Mouse (Mus musculus): Measurements from ENCODE around the gene Zfx. TPM values are rescaled to one million over a fixed set of nuclear protein-coding genes. Genes with fewer than 3 reads are reported as not detected.

The Zfx gene
- polyA plus RNA-seq, 1 experiment from 2014 or later, result 19.8 TPM

- H3K36me3 ChIP-seq (ENCODE audit: control insufficient read depth, insufficient read depth), result no peaks in the 10 kb centered on the region; the same call in 1 of the 2 replicates
- no peak overlapping the region for H3K9ac ChIP-seq (ENCODE audit: low read length)
- no peak overlapping the region for H3K4me2 ChIP-seq (ENCODE audit: low read depth, low read length)
- H3K9me3 ChIP-seq (replicated peaks; ENCODE audit: control insufficient read depth, low read length), result no peaks in the 10 kb centered on the region
- no peak overlapping the region for H3K27ac ChIP-seq (ENCODE audit: low read length)
- no peak overlapping the region for H3K4me3 ChIP-seq (ENCODE audit: low read length)
- H3K4me1 ChIP-seq (ENCODE audit: control insufficient read depth, insufficient read depth, low read length), result peaks cover 2% of the 10 kb centered on the region; the same call in 1 of the 2 replicates
- no peak for ATAC-seq (replicated peaks; ENCODE audit: extremely low read depth, insufficient read depth, low FRiP score)
- H3K27me3 ChIP-seq (ENCODE audit: control insufficient read depth, insufficient read depth, low read length), result peaks cover 6% of the 10 kb centered on the region
Observed at GRCm38 (mm10) chrX:94102938-94103337, 20.6 kb downstream of the Zfx start.

- ATAC-seq (replicated peaks; ENCODE audit: extremely low read depth, insufficient read depth, low FRiP score), result no peak
Observed at GRCm38 (mm10) chrX:94100561-94100960, 22.9 kb downstream of the Zfx start.

DNA sequence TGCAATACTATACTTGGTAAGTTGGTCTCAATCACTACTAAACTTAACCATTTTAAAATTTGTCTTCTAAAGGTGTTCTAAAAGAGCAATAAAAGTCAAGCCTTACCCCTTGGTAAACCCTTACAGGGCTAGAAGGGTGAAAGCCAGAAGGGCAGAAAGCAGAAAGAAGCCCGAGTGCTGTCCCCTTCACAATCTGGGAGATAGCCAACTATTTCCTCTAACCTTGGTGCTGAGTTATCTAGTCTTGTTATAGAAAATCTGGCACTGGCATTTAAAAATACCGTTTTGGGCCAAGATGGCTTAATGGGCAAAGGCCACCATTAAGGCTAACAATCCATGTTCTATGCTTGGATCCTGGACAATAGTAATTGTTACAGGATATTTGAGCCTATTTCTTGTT lies 32.5 kb downstream of the Zfx start:
- no peak for ATAC-seq (replicated peaks; ENCODE audit: extremely low read depth, insufficient read depth, low FRiP score)
- no peak overlapping the region for H3K4me2 ChIP-seq (ENCODE audit: low read depth, low read length)
- 51% methylated on average over 2 of the region's 2 CpGs for WGBS

More at GRCm38 (mm10) chrX:94100561-94100960, 22.9 kb downstream of the Zfx start:
- WGBS, result 91% methylated on average over 1 of the region's 1 CpGs
- Histone ChIP-seq H3K9me3 (replicated peaks; ENCODE audit: control insufficient read depth, low read length) (no peaks in the 10 kb centered on the region), H3K4me2 (ENCODE audit: low read depth, low read length) (no peak overlapping the region), H3K36me3 (ENCODE audit: control insufficient read depth, insufficient read depth) (peaks cover 6% of the 10 kb centered on the region; the same call in 1 of the 2 replicates), H3K27ac (ENCODE audit: low read length) (no peak overlapping the region), H3K4me3 (ENCODE audit: low read length) (no peak overlapping the region), H3K27me3 (ENCODE audit: control insufficient read depth, insufficient read depth, low read length) (peaks cover 8% of the 10 kb centered on the region), H3K4me1 (ENCODE audit: control insufficient read depth, insufficient read depth, low read length) (no peaks in the 10 kb centered on the region), H3K9ac (ENCODE audit: low read length) (no peak overlapping the region)

DNA sequence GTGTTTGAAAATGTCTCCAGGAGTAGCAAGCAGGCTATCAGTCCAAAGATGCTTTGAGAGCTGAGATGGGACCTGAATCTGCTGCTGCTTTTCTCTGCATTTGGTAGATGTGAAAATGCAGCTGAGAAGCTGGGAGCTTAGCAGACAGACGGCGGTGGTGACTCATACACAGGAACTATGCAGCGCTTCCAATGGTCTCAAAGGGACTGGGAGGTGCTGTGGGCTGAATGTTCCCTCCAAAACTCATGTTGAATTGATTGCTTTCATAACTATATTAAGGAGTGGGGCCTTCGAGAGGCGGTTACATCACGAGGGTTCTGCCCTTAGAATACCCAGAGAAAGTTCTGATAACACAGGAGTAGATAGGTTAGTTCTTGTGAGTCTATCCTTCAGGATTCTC lies 62.3 kb downstream of the Zfx start:
- Histone ChIP-seq H3K9me3 (replicated peaks; ENCODE audit: control insufficient read depth, low read length) (no peaks in the 10 kb centered on the region; the same call in 1 of the 2 replicates), H3K36me3 (ENCODE audit: control insufficient read depth, insufficient read depth) (no peaks in the 10 kb centered on the region), H3K4me2 (ENCODE audit: low read depth, low read length) (peak overlapping the region; percentile 41; the same call in 1 of the 2 replicates), H3K27ac (ENCODE audit: low read length) (peak overlapping the region; percentile 35; the same call in 1 of the 2 replicates), H3K4me1 (ENCODE audit: control insufficient read depth, insufficient read depth, low read length) (peaks cover 3% of the 10 kb centered on the region; the same call in 1 of the 2 replicates), H3K4me3 (ENCODE audit: low read length) (no peak overlapping the region), H3K9ac (ENCODE audit: low read length) (no peak overlapping the region), H3K27me3 (ENCODE audit: control insufficient read depth, insufficient read depth, low read length) (peaks cover 25% of the 10 kb centered on the region)
- whole genome bisulfite sequencing, result 26% methylated on average over 6 of the region's 6 CpGs
- no peak for ATAC-seq (replicated peaks; ENCODE audit: extremely low read depth, insufficient read depth, low FRiP score)

More for the DNA sequence above, 32.5 kb downstream of the Zfx start:
- H3K9ac ChIP-seq (ENCODE audit: low read length), result no peak overlapping the region
- peaks cover 14% of the 10 kb centered on the region for H3K27me3 ChIP-seq (ENCODE audit: control insufficient read depth, insufficient read depth, low read length)
- no peaks in the 10 kb centered on the region for H3K4me1 ChIP-seq (ENCODE audit: control insufficient read depth, insufficient read depth, low read length)
- H3K36me3 ChIP-seq (ENCODE audit: control insufficient read depth, insufficient read depth), result no peaks in the 10 kb centered on the region
- H3K4me3 ChIP-seq (ENCODE audit: low read length), result no peak overlapping the region
- H3K27ac ChIP-seq (ENCODE audit: low read length), result no peak overlapping the region
- H3K9me3 ChIP-seq (replicated peaks; ENCODE audit: control insufficient read depth, low read length), result no peaks in the 10 kb centered on the region

DNA sequence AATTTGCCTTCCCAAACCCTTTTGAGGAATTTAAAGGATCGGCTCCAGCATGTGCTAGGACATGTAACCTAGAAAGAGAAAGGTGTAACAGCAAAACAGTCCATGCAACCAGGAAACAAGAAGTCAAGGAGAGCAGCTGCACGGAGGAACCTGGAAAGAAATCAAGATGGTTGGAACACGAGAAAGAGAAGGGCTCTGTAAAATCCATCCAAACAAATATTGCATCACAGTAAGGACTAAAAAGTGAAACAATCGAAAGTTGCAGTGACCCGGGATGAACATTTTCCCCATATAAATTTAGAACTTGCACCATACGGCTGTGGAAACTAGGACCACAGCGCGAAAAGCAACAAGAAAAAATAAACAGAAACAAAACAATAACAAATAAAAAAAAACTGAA lies 62.8 kb downstream of the Zfx start:
- Histone ChIP-seq H3K36me3 (ENCODE audit: control insufficient read depth, insufficient read depth) (no peaks in the 10 kb centered on the region), H3K9ac (ENCODE audit: low read length) (no peak overlapping the region), H3K9me3 (replicated peaks; ENCODE audit: control insufficient read depth, low read length) (no peaks in the 10 kb centered on the region; the same call in 1 of the 2 replicates), H3K27ac (ENCODE audit: low read length) (no peak overlapping the region), H3K4me2 (ENCODE audit: low read depth, low read length) (peak overlapping the region; percentile 41; the same call in 1 of the 2 replicates), H3K4me1 (ENCODE audit: control insufficient read depth, insufficient read depth, low read length) (peaks cover 3% of the 10 kb centered on the region; the same call in 1 of the 2 replicates), H3K4me3 (ENCODE audit: low read length) (no peak overlapping the region), H3K27me3 (ENCODE audit: control insufficient read depth, insufficient read depth, low read length) (peaks cover 24% of the 10 kb centered on the region)
- 64% methylated on average over 8 of the region's 8 CpGs for WGBS
- ATAC-seq (replicated peaks; ENCODE audit: extremely low read depth, insufficient read depth, low FRiP score), result no peak

GRCm38 (mm10) chrX:94058748-94059147 lies 64.8 kb downstream of the Zfx start:
- no peaks in the 10 kb centered on the region; the same call in 1 of the 2 replicates for H3K9me3 ChIP-seq (replicated peaks; ENCODE audit: control insufficient read depth, low read length)
- peak overlapping the region; percentile 21; the same call in 1 of the 2 replicates for H3K4me2 ChIP-seq (ENCODE audit: low read depth, low read length)
- no peak overlapping the region for H3K9ac ChIP-seq (ENCODE audit: low read length)
- no peak overlapping the region for H3K4me3 ChIP-seq (ENCODE audit: low read length)
- no peak for ATAC-seq (replicated peaks; ENCODE audit: extremely low read depth, insufficient read depth, low FRiP score)
- peaks cover 3% of the 10 kb centered on the region; the same call in 1 of the 2 replicates for H3K4me1 ChIP-seq (ENCODE audit: control insufficient read depth, insufficient read depth, low read length)
- H3K27me3 ChIP-seq (ENCODE audit: control insufficient read depth, insufficient read depth, low read length), result peaks cover 22% of the 10 kb centered on the region
- peak overlapping the region; percentile 48 for H3K27ac ChIP-seq (ENCODE audit: low read length)
- 27% methylated on average over 6 of the region's 6 CpGs for WGBS
- no peaks in the 10 kb centered on the region for H3K36me3 ChIP-seq (ENCODE audit: control insufficient read depth, insufficient read depth)

- no peaks in the 10 kb centered on the region for H3K36me3 ChIP-seq (ENCODE audit: control insufficient read depth, insufficient read depth)
- H3K4me3 ChIP-seq (ENCODE audit: low read length), result no peak overlapping the region
- H3K4me2 ChIP-seq (ENCODE audit: low read depth, low read length), result no peak overlapping the region
- H3K27me3 ChIP-seq (ENCODE audit: control insufficient read depth, insufficient read depth, low read length), result peaks cover 8% of the 10 kb centered on the region; the same call in 1 of the 2 replicates
- no peaks in the 10 kb centered on the region for H3K9me3 ChIP-seq (replicated peaks; ENCODE audit: control insufficient read depth, low read length)
- ATAC-seq (replicated peaks; ENCODE audit: extremely low read depth, insufficient read depth, low FRiP score), result no peak; the same call in 1 of the 2 replicates
- 0 out of 2 replicates have a peak, but pooled peaks cover 2% of the 10 kb centered on the region for H3K4me1 ChIP-seq (ENCODE audit: control insufficient read depth, insufficient read depth, low read length)
- peak overlapping the region; percentile 21; the same call in 1 of the 2 replicates for H3K27ac ChIP-seq (ENCODE audit: low read length)
- no peak overlapping the region for H3K9ac ChIP-seq (ENCODE audit: low read length)
- 59% methylated on average over 3 of the region's 3 CpGs for WGBS
Observed at GRCm38 (mm10) chrX:94049048-94049447, 74.5 kb downstream of the Zfx start.

- H3K4me1 ChIP-seq (ENCODE audit: control insufficient read depth, insufficient read depth, low read length), result 0 out of 2 replicates have a peak, but pooled peaks cover 2% of the 10 kb centered on the region
- no peak overlapping the region for H3K9ac ChIP-seq (ENCODE audit: low read length)
- H3K4me3 ChIP-seq (ENCODE audit: low read length), result no peak overlapping the region
- ATAC-seq (replicated peaks; ENCODE audit: extremely low read depth, insufficient read depth, low FRiP score), result peak; percentile 32; the same call in 1 of the 2 replicates
- peaks cover 8% of the 10 kb centered on the region; the same call in 1 of the 2 replicates for H3K27me3 ChIP-seq (ENCODE audit: control insufficient read depth, insufficient read depth, low read length)
- no peaks in the 10 kb centered on the region for H3K36me3 ChIP-seq (ENCODE audit: control insufficient read depth, insufficient read depth)
- 26% methylated on average over 5 of the region's 5 CpGs for WGBS
- H3K27ac ChIP-seq (ENCODE audit: low read length), result no peak overlapping the region
- no peak overlapping the region for H3K4me2 ChIP-seq (ENCODE audit: low read depth, low read length)
- H3K9me3 ChIP-seq (replicated peaks; ENCODE audit: control insufficient read depth, low read length), result no peaks in the 10 kb centered on the region
Observed at GRCm38 (mm10) chrX:94048048-94048447, 75.5 kb downstream of the Zfx start.

DNA sequence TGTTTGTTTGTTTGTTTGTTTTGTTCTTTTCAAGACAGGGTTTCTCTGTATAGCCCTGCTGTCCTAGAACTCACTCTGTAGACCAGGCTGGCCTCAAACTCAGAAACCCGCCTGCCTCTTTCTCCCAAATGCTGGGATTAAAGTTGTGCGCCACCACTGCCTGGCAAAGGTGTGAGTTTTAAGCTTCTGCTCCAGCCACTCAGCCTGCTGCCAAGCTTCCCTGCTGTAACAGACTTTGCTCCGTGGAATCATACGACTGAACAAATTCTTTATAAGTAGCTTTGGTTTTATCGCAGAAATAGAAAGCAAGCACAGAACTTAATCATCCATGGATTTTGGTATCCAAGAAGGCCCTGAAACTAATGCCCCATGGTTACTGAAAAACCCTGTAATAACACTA lies 76.1 kb downstream of the Zfx start:
- H3K4me1 ChIP-seq (ENCODE audit: control insufficient read depth, insufficient read depth, low read length), result 0 out of 2 replicates have a peak, but pooled peaks cover 2% of the 10 kb centered on the region
- H3K27me3 ChIP-seq (ENCODE audit: control insufficient read depth, insufficient read depth, low read length), result peaks cover 8% of the 10 kb centered on the region; the same call in 1 of the 2 replicates
- ATAC-seq (replicated peaks; ENCODE audit: extremely low read depth, insufficient read depth, low FRiP score), result no peak
- no peaks in the 10 kb centered on the region for H3K9me3 ChIP-seq (replicated peaks; ENCODE audit: control insufficient read depth, low read length)
- no peak overlapping the region for H3K9ac ChIP-seq (ENCODE audit: low read length)
- H3K4me2 ChIP-seq (ENCODE audit: low read depth, low read length), result no peak overlapping the region
- WGBS, result 74% methylated on average over 5 of the region's 5 CpGs
- no peak overlapping the region for H3K27ac ChIP-seq (ENCODE audit: low read length)
- no peak overlapping the region for H3K4me3 ChIP-seq (ENCODE audit: low read length)
- no peaks in the 10 kb centered on the region for H3K36me3 ChIP-seq (ENCODE audit: control insufficient read depth, insufficient read depth)
